Mouse (Mus musculus) heart, postnatal 14 days (tissue): Measurements from ENCODE around the gene Slc15a5. TPM values are rescaled to one million over a fixed set of nuclear protein-coding genes. Genes with fewer than 3 reads are reported as not detected.

Experiments
- DNase-seq, 2 experiments: peaks; one replicate each; pipeline ENCODE4 v3.0.0; 2021 to 2022
- intact Hi-C: fragments of 180-260 bp; cut with DNase I; formaldehyde crosslinking; loops from one replicate; pipeline ENCODE4 v1.15.1; 2025
- total RNA-seq, 2 experiments: library from RNA; stranded (reverse); gene quantifications; 2 replicates each; pipeline ENCODE4 v1.2.3; 2021

The Slc15a5 gene
- total RNA-seq, 2 experiments from 2014 or later: not detected

DNA sequence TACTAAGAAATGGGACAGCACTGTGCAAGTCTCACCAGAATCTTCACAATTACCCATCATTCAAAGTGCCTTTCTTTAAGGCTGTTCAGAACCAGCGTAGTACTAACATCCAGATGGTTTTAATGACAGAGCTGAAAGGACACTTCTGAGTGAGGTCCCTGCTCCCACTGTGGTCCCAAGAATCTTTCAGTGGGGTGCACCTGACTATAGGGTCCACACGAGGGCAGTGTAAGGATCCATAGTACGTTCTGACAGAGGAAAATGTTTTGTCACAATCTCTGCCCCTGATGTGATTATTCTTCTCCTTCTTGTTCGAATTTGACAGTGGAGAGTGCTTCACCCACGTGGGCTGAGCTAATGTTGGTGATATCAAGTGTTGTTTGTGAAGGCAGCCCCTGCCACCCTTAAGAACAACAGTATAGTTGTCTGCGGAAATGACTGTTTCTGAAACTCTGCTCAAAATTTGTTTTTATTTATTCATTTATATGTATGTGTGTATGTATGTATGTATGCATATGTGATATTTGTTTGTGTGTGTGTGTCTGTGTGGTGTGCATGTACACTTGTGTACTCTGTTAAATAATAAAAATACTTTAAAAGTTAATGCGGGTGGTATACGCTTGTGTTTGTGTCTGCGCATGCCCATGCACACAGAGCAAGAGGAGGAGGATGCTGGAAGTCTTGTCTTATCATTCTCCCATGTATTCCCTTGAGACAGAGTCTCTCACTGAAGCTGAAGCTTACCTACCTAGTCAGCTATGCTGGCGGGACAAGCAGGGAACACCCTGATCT, 98.6 kb downstream of the Slc15a5 start:
- no peak for DNase-seq

GRCm38 (mm10) chr6:137980413-137980812, 99.3 kb downstream of the Slc15a5 start:
- intact Hi-C loops: no loop called here
- DNase-seq: no peak

More for the DNA sequence above, 98.6 kb downstream of the Slc15a5 start:
- intact Hi-C loops: no loop called here

GRCm38 (mm10) chr6:137979802-137980201, 99.9 kb downstream of the Slc15a5 start:
- intact Hi-C loops: no loop called here
- DNase-seq: no peak

DNA sequence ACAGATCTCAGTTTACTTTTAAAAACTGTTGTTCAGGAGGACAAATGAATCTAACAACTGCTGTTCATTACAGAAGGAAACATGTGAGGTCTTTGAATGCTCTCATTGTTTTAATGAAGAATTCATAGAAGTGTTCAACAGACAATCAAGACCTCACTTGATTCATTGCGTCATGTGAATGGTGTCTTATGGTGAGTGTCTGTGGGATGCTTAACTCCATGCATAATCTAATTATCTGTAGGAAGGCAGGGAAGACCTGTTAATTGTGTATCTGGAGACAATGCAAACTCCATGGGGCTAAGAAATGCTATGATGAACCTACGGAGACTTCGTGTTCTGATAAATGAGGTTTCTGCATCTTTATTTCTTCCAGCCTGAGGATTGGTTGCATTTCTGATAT, 103.7 kb downstream of the Slc15a5 start:
- intact Hi-C loops: no loop called here
- DNase-seq: no peak

GRCm38 (mm10) chr6:137963703-137964102, 116.0 kb downstream of the Slc15a5 start:
- no peak for DNase-seq
- intact Hi-C loops: no loop called here

GRCm38 (mm10) chr6:137962836-137963235, 116.9 kb downstream of the Slc15a5 start:
- no peak for DNase-seq
- intact Hi-C loops: no loop called here

- no peak for DNase-seq
- intact Hi-C loops: no loop called here
Measured at GRCm38 (mm10) chr6:137960023-137960778, 119.5 kb downstream of the Slc15a5 start.

DNA sequence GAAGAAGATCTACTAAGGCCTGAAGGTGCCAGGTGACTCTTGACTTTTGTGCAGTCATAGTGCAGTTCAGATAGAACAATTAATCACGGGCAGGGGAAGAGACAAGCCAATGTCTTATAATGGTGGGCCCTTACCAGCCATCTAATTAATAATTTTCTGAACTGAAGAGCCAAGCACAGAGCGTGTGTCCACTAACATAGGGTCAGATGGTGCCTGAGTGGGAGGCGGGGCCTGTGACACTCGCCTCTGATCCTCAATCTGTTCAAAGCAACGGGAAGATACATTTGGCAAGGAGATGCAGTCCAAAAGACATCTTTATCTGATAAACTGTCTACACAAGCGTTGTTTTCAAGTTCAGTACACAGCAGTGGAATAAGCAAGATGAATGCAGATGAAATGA, 122.1 kb downstream of the Slc15a5 start:
- intact Hi-C loops: no loop called here
- no peak for DNase-seq

GRCm38 (mm10) chr6:137956783-137957429, 122.8 kb downstream of the Slc15a5 start:
- intact Hi-C loops: no loop called here
- no peak for DNase-seq

- intact Hi-C loops: no loop called here
- no peak for DNase-seq
Measured at GRCm38 (mm10) chr6:137946520-137946919, 133.2 kb downstream of the Slc15a5 start.

- intact Hi-C loops: no loop called here
- no peak for DNase-seq
Measured at GRCm38 (mm10) chr6:137940374-137941218, 139.1 kb downstream of the Slc15a5 start.

DNA sequence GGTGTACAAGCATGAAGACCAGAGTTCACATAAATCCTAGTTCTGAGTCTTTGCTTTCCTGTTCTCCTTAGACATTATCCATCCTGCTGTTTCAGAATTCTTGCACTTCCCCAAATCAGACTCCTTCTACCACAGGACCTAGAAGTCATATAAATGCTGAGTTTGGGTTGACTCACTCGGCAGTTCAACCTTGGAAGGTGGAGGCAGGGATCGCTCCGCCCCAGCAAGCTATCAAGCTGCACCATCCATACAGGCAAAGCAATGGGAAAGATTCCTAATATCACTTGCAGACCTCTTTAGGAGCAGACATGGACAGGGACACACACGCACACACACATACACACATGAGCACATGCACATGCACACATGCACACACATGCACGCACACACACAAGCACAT, 142.2 kb downstream of the Slc15a5 start:
- DNase-seq: no peak
- intact Hi-C loops: no loop called here

GRCm38 (mm10) chr6:137936268-137936667, 143.4 kb downstream of the Slc15a5 start:
- DNase-seq: no peak
- intact Hi-C loops: no loop called here

GRCm38 (mm10) chr6:137935857-137936256, 143.9 kb downstream of the Slc15a5 start:
- no peak for DNase-seq
- intact Hi-C loops: no loop called here

GRCm38 (mm10) chr6:137935341-137935740, 144.4 kb downstream of the Slc15a5 start:
- peak; percentile 7 to 40 for DNase-seq
- intact Hi-C loops: no loop called here

DNA sequence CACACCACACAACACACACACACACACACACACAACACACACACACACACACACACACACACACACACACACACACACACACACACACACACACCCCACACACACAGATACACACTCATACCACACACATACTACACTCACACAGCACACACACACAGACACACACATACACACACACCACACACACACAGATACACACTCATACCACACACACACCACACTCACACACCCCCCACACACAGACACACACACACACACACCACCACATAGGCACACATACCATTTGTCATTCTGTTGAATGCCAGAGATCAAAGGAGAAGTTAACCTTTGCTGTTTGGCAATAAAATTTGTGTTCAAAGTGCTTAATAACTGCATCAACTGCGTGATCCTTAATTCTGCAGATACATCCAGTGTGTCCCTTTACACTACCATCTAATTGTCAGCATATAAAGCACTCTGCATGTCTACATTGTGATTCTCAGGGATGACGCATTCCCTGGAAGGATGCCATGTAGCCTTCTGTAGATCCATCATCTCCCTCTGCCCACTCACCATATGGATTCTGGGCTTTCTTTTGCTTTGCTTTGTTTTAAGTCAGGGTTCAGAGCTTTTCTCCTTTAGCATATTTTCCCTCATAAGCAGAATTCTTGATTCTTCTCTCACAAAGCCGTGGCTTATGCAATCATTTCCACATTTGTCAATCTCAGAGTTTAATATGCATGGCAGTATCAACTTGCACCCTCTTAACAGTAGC, 145.0 kb downstream of the Slc15a5 start:
- intact Hi-C loops: no loop called here
- no peak for DNase-seq
